Mouse (Mus musculus) heart, postnatal 0 days (tissue): Measurements from ENCODE around the gene Elof1. TPM values are rescaled to one million over a fixed set of nuclear protein-coding genes. Genes with fewer than 3 reads are reported as not detected.
A peak's percentile ranks its signal among the peaks of the same experiment; 100 is the strongest.

Experiments
- ATAC-seq: fragments of 200-750 bp; cut with Nextera tagmentation; 2 replicates; pipeline ENCODE4 v1.8.0; 2017; ENCODE audit warnings: low read depth, moderate number of reproducible peaks, moderate library complexity; ENCODE audit not compliant: insufficient read depth
- DNase-seq: peaks from one replicate; pipeline ENCODE4 v3.0.0-alpha.2; 2016; ENCODE audit warnings: low spot score
- H3K27ac ChIP-seq: fragments of 300-500 bp; sonication (generic); 2 replicates; pipeline ENCODE4 v1.5.1; 2014; ENCODE audit warnings: low read depth, mild to moderate bottlenecking
- H3K27me3 ChIP-seq: fragments of 300-500 bp; sonication (generic); 2 replicates; pipeline ENCODE4 v1.6.1; 2014; ENCODE audit warnings: low read length, mixed read lengths; ENCODE audit not compliant: control insufficient read depth, insufficient read depth
- H3K36me3 ChIP-seq: fragments of 300-500 bp; sonication (generic); replicated peaks from 2 replicates; pipeline ENCODE4 v1.6.1; 2014; ENCODE audit warnings: low read length, mixed read lengths; ENCODE audit not compliant: control insufficient read depth, insufficient read depth
- H3K4me1 ChIP-seq: fragments of 300-500 bp; sonication (generic); 2 replicates; pipeline ENCODE4 v1.6.1; 2014; ENCODE audit warnings: antibody characterized with exemption; ENCODE audit not compliant: control insufficient read depth, insufficient read depth
- H3K4me2 ChIP-seq: fragments of 300-500 bp; sonication (generic); 2 replicates; pipeline ENCODE4 v1.6.1; 2014; ENCODE audit warnings: low read depth, mild to moderate bottlenecking, low read length, moderate library complexity
- H3K4me3 ChIP-seq: fragments of 300-500 bp; sonication (generic); 2 replicates; pipeline ENCODE4 v1.5.1; 2014; ENCODE audit warnings: low read depth, low read length
- H3K9ac ChIP-seq: fragments of 300-500 bp; sonication (generic); replicated peaks from 2 replicates; pipeline ENCODE4 v1.6.1; 2014; ENCODE audit warnings: low read depth, low read length, mixed read lengths
- H3K9me3 ChIP-seq: fragments of 300-500 bp; sonication (generic); replicated peaks from 2 replicates; pipeline ENCODE4 v1.6.1; 2016; ENCODE audit warnings: low read length; ENCODE audit not compliant: control insufficient read depth
- CTCF ChIP-seq: IDR thresholded peaks from 2 replicates; pipeline ENCODE4 v1.5.1; 2016; ENCODE audit warnings: antibody characterized with exemption, control low read depth, low read depth
- EP300 ChIP-seq: IDR thresholded peaks from 2 replicates; pipeline ENCODE4 v1.6.1; 2016; ENCODE audit warnings: antibody characterized with exemption, low read depth
- WGBS: fragments of 180-500 bp; shearing (Covaris S2); extraction: QIAGEN DNeasy Blood & Tissue Kit; methylation state at CpG from one replicate; pipeline ENCODE4 v1.1.7; 2014; 5-methylcytosine and 5-hydroxymethylcytosine counted together
- polyA plus RNA-seq: library from polyadenylated mRNA; unstranded; fragments of >200 nt; fragmentation: Nextera tagmentation; extraction: Ambion mirVana; gene quantifications from 2 replicates; pipeline ENCODE4 v1.2.1, GENCODE M21; 2015
- total RNA-seq: library from RNA; depleted of rRNA; stranded (reverse); fragments of >200 nt; gene quantifications from 2 replicates; pipeline ENCODE4 v1.2.3, GENCODE M21; 2014; ENCODE audit warnings: low replicate concordance

Gene Elof1
- total and polyA plus RNA-seq, 2 experiments from 2014 or later: 82.3 to 132 TPM

GRCm38 (mm10) chr9:22070791-22071573, 46.0 kb downstream of the Elof1 start, which contains the start of the genes Gm49318 and Zfp653:
Gene Gm49318 (minus strand): TSS chr9:22071259.
Gene Zfp653 (minus strand): TSS chr9:22071376.
- peak; percentile 97 for ATAC-seq
- no peaks in the 10 kb centered on the region for H3K9me3 ChIP-seq
- peaks cover 51% of the 10 kb centered on the region for H3K36me3 ChIP-seq
- H3K27ac ChIP-seq: peak within 1 kb of the TSS; percentile 97
- no peaks in the 10 kb centered on the region; the same call in 1 of the 2 replicates for H3K4me1 ChIP-seq
- H3K4me2 ChIP-seq: peak within 1 kb of the TSS; percentile 63
- under 1% methylated on average over 79 of the region's 87 CpGs for WGBS
- H3K9ac ChIP-seq: peak within 1 kb of the TSS; percentile 90
- peak; percentile 97 for DNase-seq
- peak within 1 kb of the TSS; percentile 98 for H3K4me3 ChIP-seq
- TF ChIP-seq EP300 (peak; percentile 2; the same call in 1 of the 2 replicates), CTCF (peak; percentile 21; the same call in 1 of the 2 replicates)
- no peaks in the 10 kb centered on the region for H3K27me3 ChIP-seq

GRCm38 (mm10) chr9:22069881-22070553, 47.0 kb downstream of the Elof1 start:
- ATAC-seq (no peak), DNase-seq (no peak)
- Histone ChIP-seq H3K4me2 (peak overlapping the region; percentile 63), H3K9ac (peak overlapping the region; percentile 90; the same call in 1 of the 2 replicates), H3K27ac (peak overlapping the region; percentile 97), H3K9me3 (no peaks in the 10 kb centered on the region), H3K4me1 (no peaks in the 10 kb centered on the region; the same call in 1 of the 2 replicates), H3K36me3 (peaks cover 55% of the 10 kb centered on the region), H3K27me3 (no peaks in the 10 kb centered on the region), H3K4me3 (peak overlapping the region; percentile 98)
- TF ChIP-seq CTCF: no peak
- TF ChIP-seq EP300: no peak
- whole genome bisulfite sequencing: 53% methylated on average over 4 of the region's 4 CpGs

GRCm38 (mm10) chr9:22067195-22067594, 49.8 kb downstream of the Elof1 start:
- Histone ChIP-seq H3K27me3 (no peaks in the 10 kb centered on the region), H3K36me3 (peaks cover 56% of the 10 kb centered on the region), H3K4me1 (no peaks in the 10 kb centered on the region; the same call in 1 of the 2 replicates), H3K27ac (no peak overlapping the region), H3K9me3 (no peaks in the 10 kb centered on the region), H3K9ac (no peak overlapping the region), H3K4me3 (no peak overlapping the region), H3K4me2 (no peak overlapping the region)
- DNase-seq: no peak
- 84% methylated on average over 5 of the region's 5 CpGs for WGBS
- ATAC-seq: no peak
- no peak for TF ChIP-seq EP300
- TF ChIP-seq CTCF: no peak

GRCm38 (mm10) chr9:22066433-22066832, 50.5 kb downstream of the Elof1 start:
- WGBS: 71% methylated on average over 3 of the region's 3 CpGs
- DNase-seq (no peak), ATAC-seq (no peak)
- Histone ChIP-seq H3K36me3 (peaks cover 62% of the 10 kb centered on the region), H3K9me3 (no peaks in the 10 kb centered on the region), H3K4me2 (no peak overlapping the region), H3K9ac (no peak overlapping the region), H3K27me3 (no peaks in the 10 kb centered on the region), H3K27ac (no peak overlapping the region), H3K4me1 (no peaks in the 10 kb centered on the region; the same call in 1 of the 2 replicates), H3K4me3 (no peak overlapping the region)
- no peak for TF ChIP-seq EP300
- peak; percentile 90 for TF ChIP-seq CTCF

GRCm38 (mm10) chr9:22065642-22066041, 51.3 kb downstream of the Elof1 start:
- no peak for TF ChIP-seq CTCF
- TF ChIP-seq EP300: no peak
- 96% methylated on average over 11 of the region's 11 CpGs for WGBS
- Histone ChIP-seq H3K27ac (no peak overlapping the region), H3K9me3 (no peaks in the 10 kb centered on the region), H3K4me1 (no peaks in the 10 kb centered on the region; the same call in 1 of the 2 replicates), H3K9ac (no peak overlapping the region), H3K27me3 (no peaks in the 10 kb centered on the region), H3K4me2 (no peak overlapping the region), H3K4me3 (no peak overlapping the region), H3K36me3 (peaks cover 70% of the 10 kb centered on the region)
- DNase-seq (no peak), ATAC-seq (no peak)
